Mouse (Mus musculus) heart, embryonic 16.5 days (tissue): Measurements from ENCODE around the gene Carnmt1. TPM values are rescaled to one million over a fixed set of nuclear protein-coding genes. Genes with fewer than 3 reads are reported as not detected.

Experiments used
- ATAC-seq: fragments of 200-750 bp; cut with Nextera tagmentation; replicated peaks from 2 replicates; pipeline ENCODE4 v1.8.0; 2017; ENCODE audit warnings: moderate number of reproducible peaks; ENCODE audit not compliant: insufficient read depth, low FRiP score; ENCODE audit errors: extremely low read depth
- H3K27ac ChIP-seq: fragments of 300-500 bp; sonication (generic); 2 replicates; pipeline ENCODE4 v1.5.1; 2014; ENCODE audit warnings: mild to moderate bottlenecking, low read length, control low read depth, moderate library complexity
- H3K27me3 ChIP-seq: fragments of 300-500 bp; sonication (generic); 2 replicates; pipeline ENCODE4 v1.6.1; 2014; ENCODE audit warnings: low read length, mixed read lengths; ENCODE audit not compliant: control insufficient read depth, insufficient read depth
- H3K36me3 ChIP-seq: fragments of 300-500 bp; sonication (generic); 2 replicates; pipeline ENCODE4 v1.6.1; 2014; ENCODE audit not compliant: control insufficient read depth, insufficient read depth
- H3K4me1 ChIP-seq: fragments of 300-500 bp; sonication (generic); 2 replicates; pipeline ENCODE4 v1.6.1; 2014; ENCODE audit warnings: low read length, mixed read lengths; ENCODE audit not compliant: control insufficient read depth, insufficient read depth
- H3K4me2 ChIP-seq: fragments of 300-500 bp; sonication (generic); 2 replicates; pipeline ENCODE4 v1.6.1; 2014; ENCODE audit warnings: low read depth, mild to moderate bottlenecking, control low read depth, low read length
- H3K4me3 ChIP-seq: fragments of 300-500 bp; sonication (generic); 2 replicates; pipeline ENCODE4 v1.5.1; 2014; ENCODE audit warnings: mild to moderate bottlenecking, control low read depth, low read length
- H3K9ac ChIP-seq: fragments of 300-500 bp; sonication (generic); 2 replicates; pipeline ENCODE4 v1.6.1; 2014; ENCODE audit warnings: low read length, control low read depth
- H3K9me3 ChIP-seq: fragments of 300-500 bp; sonication (generic); replicated peaks from 2 replicates; pipeline ENCODE4 v1.6.1; 2016; ENCODE audit warnings: low read length; ENCODE audit not compliant: control insufficient read depth
- WGBS: fragments of 180-500 bp; shearing (Covaris S2); extraction: QIAGEN DNeasy Blood & Tissue Kit; methylation state at CpG from one replicate; pipeline ENCODE4 v1.1.7; 2014; 5-methylcytosine and 5-hydroxymethylcytosine counted together
- polyA plus RNA-seq: library from polyadenylated mRNA; unstranded; fragments of >200 nt; fragmentation: Nextera tagmentation; extraction: Ambion mirVana; gene quantifications from 2 replicates; pipeline ENCODE4 v1.2.1, GENCODE M21; 2015

The Carnmt1 gene
- polyA plus RNA-seq, 1 experiment from 2014 or later, result 23.3 TPM

DNA sequence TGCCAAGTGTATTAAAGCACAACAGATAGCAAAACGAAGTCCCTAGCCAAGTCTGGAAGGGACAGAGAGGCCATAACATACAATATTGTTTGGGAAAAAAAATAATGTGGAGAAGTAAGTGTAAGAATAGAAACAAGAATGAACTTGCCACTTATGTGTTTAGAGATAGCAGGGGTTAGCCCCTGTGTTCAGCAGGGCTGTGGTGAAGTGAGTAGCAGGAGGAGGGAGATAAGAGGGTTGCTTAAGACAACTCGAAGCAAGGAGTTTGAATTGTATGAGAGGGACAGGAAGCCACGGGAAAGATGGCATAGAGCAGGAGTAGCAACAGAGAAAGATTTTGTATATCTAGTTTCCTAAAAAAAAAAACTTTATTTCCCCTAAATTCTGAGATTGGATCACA is 21.6 kb downstream of the Carnmt1 start:
- no peaks in the 10 kb centered on the region for H3K9me3 ChIP-seq
- H3K27me3 ChIP-seq, result no peaks in the 10 kb centered on the region
- WGBS, result 34% methylated on average over 3 of the region's 3 CpGs
- H3K4me2 ChIP-seq, result no peak overlapping the region
- peaks cover 4% of the 10 kb centered on the region for H3K36me3 ChIP-seq
- ATAC-seq, result no peak
- H3K9ac ChIP-seq, result no peak overlapping the region
- no peaks in the 10 kb centered on the region for H3K4me1 ChIP-seq
- H3K4me3 ChIP-seq, result no peak overlapping the region
- no peak overlapping the region for H3K27ac ChIP-seq

DNA sequence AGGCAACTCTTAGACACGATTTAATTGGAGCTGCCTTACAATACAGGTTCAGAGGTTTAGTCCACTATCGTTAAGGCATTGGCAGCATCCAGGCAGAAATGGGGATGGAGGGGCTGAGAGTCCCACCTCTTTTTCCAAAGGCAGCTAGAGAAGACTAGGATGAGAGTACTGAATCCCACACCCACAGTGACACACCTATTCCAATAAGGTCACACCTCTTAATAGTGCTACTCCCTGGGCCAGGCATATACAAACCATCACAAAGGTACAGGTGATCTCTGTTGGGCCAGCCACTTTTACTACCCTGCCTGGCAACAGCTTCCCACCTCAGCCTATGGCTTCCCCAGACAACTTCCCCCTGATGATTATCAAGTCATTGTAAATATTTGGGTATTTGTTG is 22.2 kb downstream of the Carnmt1 start:
- peaks cover 4% of the 10 kb centered on the region for H3K36me3 ChIP-seq
- H3K4me2 ChIP-seq, result no peak overlapping the region
- H3K4me1 ChIP-seq, result no peaks in the 10 kb centered on the region
- H3K9me3 ChIP-seq, result no peaks in the 10 kb centered on the region
- WGBS, result 84% methylated on average over 2 of the region's 2 CpGs
- H3K9ac ChIP-seq, result no peak overlapping the region
- no peak overlapping the region for H3K4me3 ChIP-seq
- no peaks in the 10 kb centered on the region for H3K27me3 ChIP-seq
- no peak for ATAC-seq
- no peak overlapping the region for H3K27ac ChIP-seq

DNA sequence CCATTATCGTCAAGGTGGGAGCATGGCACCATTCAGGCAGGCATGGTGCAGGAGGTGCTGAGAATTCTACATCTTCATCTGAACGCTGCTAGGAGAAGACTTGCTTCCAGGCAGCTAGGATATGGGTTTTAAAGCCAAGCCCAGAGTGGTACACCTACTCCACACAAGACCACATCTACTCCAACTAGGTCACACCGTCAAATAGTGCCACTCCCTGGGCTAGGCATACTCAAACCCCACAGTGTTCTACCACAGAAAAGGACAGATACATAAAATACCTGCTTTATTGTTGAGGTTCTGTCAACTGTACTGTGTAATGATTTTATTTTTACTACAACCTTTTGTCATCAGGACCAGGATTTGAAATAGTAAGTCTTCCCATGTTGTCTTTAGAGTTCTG is 24.6 kb downstream of the Carnmt1 start:
- no peak overlapping the region for H3K4me3 ChIP-seq
- H3K9me3 ChIP-seq, result no peaks in the 10 kb centered on the region
- H3K27ac ChIP-seq, result no peak overlapping the region
- WGBS, result 93% methylated on average over 3 of the region's 3 CpGs
- no peak overlapping the region for H3K4me2 ChIP-seq
- peaks cover 4% of the 10 kb centered on the region for H3K36me3 ChIP-seq
- H3K4me1 ChIP-seq, result no peaks in the 10 kb centered on the region
- ATAC-seq, result no peak
- H3K9ac ChIP-seq, result no peak overlapping the region
- no peaks in the 10 kb centered on the region for H3K27me3 ChIP-seq

DNA sequence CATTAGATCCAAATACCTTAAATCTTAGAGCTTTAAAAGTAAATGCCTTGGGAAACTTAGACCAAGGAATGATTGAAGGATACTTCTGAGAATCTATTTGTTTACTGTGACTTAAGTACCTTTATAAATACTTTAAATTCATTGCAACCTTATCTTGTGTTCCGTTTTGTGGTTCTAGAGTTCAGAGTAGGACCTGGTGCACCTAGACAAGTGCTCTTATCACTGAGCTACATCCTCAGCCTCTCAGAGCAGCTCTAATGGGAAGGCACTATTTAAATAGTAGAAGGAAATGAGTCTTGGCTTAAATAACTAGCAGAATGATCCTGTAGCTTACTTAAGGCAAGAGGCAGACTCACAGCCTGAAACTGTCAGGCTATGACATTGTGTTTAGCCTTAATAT is 25.0 kb downstream of the Carnmt1 start:
- 55% methylated on average over 1 of the region's 1 CpGs for WGBS
- Histone ChIP-seq H3K4me1 (no peaks in the 10 kb centered on the region), H3K4me3 (no peak overlapping the region), H3K4me2 (no peak overlapping the region), H3K9ac (no peak overlapping the region), H3K9me3 (no peaks in the 10 kb centered on the region), H3K36me3 (peaks cover 4% of the 10 kb centered on the region), H3K27me3 (no peaks in the 10 kb centered on the region), H3K27ac (no peak overlapping the region)
- ATAC-seq, result no peak

DNA sequence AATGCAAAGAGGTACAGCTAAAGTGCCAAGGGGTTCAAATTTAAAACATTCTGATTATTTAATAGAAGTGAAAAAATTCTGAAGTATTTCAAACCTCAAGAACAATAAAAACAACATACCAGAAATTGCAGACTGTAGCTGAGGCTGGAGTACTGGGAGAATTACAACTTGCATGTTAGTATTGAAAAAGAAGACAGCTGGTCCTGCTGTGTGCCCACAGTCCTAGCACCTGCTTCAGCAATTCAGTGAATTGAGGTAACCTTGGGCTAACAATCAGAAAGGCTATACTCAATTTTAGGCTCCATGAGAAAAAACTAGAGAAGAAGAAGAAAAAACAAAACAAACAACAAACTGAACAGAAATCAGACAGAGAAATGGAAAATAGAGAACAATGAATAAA is 37.5 kb downstream of the Carnmt1 start:
- H3K4me3 ChIP-seq, result no peak overlapping the region
- H3K9me3 ChIP-seq, result no peaks in the 10 kb centered on the region
- no peak overlapping the region for H3K9ac ChIP-seq
- no peaks in the 10 kb centered on the region for H3K36me3 ChIP-seq
- no peaks in the 10 kb centered on the region for H3K27me3 ChIP-seq
- H3K27ac ChIP-seq, result no peak overlapping the region
- ATAC-seq, result no peak
- H3K4me2 ChIP-seq, result no peak overlapping the region
- H3K4me1 ChIP-seq, result peaks cover 6% of the 10 kb centered on the region; the same call in 1 of the 2 replicates

DNA sequence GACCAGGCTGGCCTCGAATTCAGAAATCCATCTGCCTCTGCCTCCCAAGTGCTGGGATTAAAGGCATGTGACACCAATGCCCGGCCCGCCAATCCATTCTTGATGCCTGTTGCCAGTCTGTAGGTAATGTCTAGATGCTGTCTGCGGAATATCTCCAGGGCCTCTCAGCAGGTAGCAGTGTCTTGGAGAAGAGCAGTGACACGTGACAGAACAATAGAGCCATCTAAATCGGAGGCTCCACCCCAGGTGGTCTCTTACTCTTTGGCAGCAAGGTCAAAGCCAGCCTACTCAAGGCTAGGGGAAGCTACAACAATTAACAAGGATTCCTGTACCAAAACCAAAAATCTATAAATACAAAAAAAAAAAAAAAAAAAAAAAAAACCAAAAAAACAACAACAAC is 40.3 kb downstream of the Carnmt1 start:
- no peak for ATAC-seq
- no peak overlapping the region for H3K4me3 ChIP-seq
- 74% methylated on average over 6 of the region's 6 CpGs for WGBS
- no peaks in the 10 kb centered on the region for H3K9me3 ChIP-seq
- no peak overlapping the region for H3K27ac ChIP-seq
- no peaks in the 10 kb centered on the region for H3K36me3 ChIP-seq
- H3K9ac ChIP-seq, result no peak overlapping the region
- no peak overlapping the region for H3K4me2 ChIP-seq
- peaks cover 27% of the 10 kb centered on the region for H3K4me1 ChIP-seq
- H3K27me3 ChIP-seq, result no peaks in the 10 kb centered on the region

DNA sequence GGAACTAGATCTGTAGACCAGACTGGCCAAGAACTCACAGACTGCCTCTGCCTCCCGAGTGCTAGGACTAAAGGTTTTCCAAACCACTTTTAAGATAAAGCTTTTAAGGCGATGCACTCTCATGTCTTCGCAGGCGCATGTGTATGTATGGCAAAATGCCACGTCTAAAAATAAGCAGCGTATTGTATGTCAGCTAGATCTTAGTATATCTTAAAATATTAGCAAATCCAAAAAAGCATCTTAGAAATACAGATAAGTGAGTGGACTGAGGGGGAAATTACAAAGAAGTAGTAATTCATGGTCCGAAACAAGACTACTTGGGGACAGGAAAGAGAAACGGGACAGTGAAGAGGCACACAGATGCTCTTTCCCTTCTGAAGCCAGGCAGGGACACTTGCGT is 41.0 kb downstream of the Carnmt1 start:
- no peak overlapping the region for H3K27ac ChIP-seq
- no peak for ATAC-seq
- no peaks in the 10 kb centered on the region for H3K27me3 ChIP-seq
- 70% methylated on average over 9 of the region's 9 CpGs for WGBS
- H3K4me2 ChIP-seq, result no peak overlapping the region
- H3K4me1 ChIP-seq, result peaks cover 29% of the 10 kb centered on the region
- no peak overlapping the region for H3K4me3 ChIP-seq
- H3K9me3 ChIP-seq, result no peaks in the 10 kb centered on the region
- H3K36me3 ChIP-seq, result no peaks in the 10 kb centered on the region
- no peak overlapping the region for H3K9ac ChIP-seq

DNA sequence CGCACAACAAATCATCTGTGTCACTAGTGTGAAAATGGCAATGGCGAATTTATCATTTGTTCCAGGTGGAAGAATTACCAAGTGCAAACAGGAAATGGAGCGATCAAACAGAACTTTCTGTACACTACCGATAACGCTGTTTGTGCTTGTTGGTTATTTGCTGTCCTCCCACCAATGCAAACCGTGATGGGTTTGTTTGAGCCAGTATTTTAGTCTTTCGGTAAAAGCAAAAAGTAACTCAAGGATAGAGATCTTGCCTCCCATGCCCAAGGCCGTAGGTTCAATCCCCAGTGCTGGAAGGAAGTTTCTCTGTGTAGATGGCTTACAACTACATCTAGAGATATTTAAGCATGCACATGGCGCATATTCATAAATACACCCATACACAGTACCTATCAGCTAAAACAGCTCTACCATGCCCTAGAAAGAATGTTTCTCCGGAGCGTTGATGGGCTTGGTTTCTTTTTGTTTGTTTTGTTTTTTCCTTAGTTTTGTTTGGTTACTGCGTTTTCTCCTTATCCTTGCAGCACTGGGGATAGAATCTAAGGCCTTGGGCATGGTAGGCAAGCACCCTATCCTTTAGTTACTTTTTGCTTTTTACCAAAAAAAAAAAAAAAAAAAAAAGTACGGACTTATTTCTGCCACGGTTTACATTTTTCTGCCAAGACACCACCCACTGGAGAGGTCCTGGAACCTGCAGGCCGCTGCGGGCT is 41.7 kb downstream of the Carnmt1 start:
- no peak for ATAC-seq
- H3K27ac ChIP-seq, result peak overlapping the region; percentile 93
- no peaks in the 10 kb centered on the region for H3K36me3 ChIP-seq
- H3K4me2 ChIP-seq, result peak overlapping the region; percentile 58
- peaks cover 31% of the 10 kb centered on the region for H3K4me1 ChIP-seq
- WGBS, result 56% methylated on average over 16 of the region's 16 CpGs
- H3K4me3 ChIP-seq, result peak overlapping the region; percentile 93
- no peaks in the 10 kb centered on the region for H3K9me3 ChIP-seq
- H3K9ac ChIP-seq, result peak overlapping the region; percentile 96
- no peaks in the 10 kb centered on the region for H3K27me3 ChIP-seq

DNA sequence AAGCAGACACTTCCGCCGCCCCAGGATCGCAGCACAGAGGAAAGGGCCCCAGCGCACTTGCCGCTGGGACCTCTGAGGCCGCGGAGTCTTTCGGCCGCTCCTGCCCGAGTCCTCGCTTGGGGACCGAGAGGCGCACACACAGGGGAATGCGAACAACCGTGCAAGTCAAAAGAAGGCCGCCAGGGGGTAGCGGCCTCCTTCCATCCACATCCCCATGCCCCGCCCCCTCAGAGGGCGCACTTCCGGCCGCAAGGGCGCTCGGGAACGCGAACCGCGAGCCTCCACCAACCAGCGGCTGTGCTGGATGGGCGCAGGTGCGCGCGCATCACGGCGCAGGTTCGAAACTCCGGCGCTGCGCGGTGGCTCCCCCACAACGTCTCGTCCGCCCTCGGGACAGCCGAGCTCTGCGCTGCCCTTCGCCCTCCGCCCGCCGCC is 42.3 kb downstream of the Carnmt1 start, which contains the start of gene D030056L22Rik:
Gene D030056L22Rik, plus strand, starts transcription at position 328 of the 435 bp plus-strand sequence.
- peak; percentile 96 for ATAC-seq
- Histone ChIP-seq H3K4me1 (peaks cover 34% of the 10 kb centered on the region), H3K4me2 (peak within 1 kb of the TSS; percentile 92), H3K27ac (peak within 1 kb of the TSS; percentile 93), H3K27me3 (no peaks in the 10 kb centered on the region), H3K4me3 (peak within 1 kb of the TSS; percentile 93), H3K9me3 (no peaks in the 10 kb centered on the region), H3K36me3 (no peaks in the 10 kb centered on the region), H3K9ac (peak within 1 kb of the TSS; percentile 96)
- under 1% methylated on average over 49 of the region's 49 CpGs for WGBS
